Mouse (Mus musculus) limb, embryonic 11.5 days (tissue): ENCODE data around the gene Mdc1. TPM values are rescaled to one million over a fixed set of nuclear protein-coding genes. Genes with fewer than 3 reads are reported as not detected.

Experiments used
- microRNA-seq: library from miRNA; unstranded; fragments of <30 nt; microRNA quantifications from one replicate; pipeline ENCODE4, GENCODE M21; 2016
- polyA plus RNA-seq: library from polyadenylated mRNA; unstranded; fragments of >200 nt; fragmentation: Nextera tagmentation; extraction: Ambion mirVana; gene quantifications from 2 replicates; pipeline ENCODE4 v1.2.1, GENCODE M21; 2014

The Mdc1 gene
- polyA plus RNA-seq, 1 experiment from 2014 or later = 20.7 TPM

Small RNAs within 50 kb of the gene (microRNA-seq; reads per million reads assigned to microRNA genes)
- not detected for gene Gm28033

Other genes starting within 250 kb of the Mdc1 start
- not detected in 2 replicates for gene Sfta2, start 240.0 kb upstream of the Mdc1 start, polyA plus RNA-seq
- not detected in 2 replicates for gene Gm9573, start 214.9 kb upstream of the Mdc1 start, polyA plus RNA-seq
- not detected in 2 replicates for gene Mucl3, start 197.8 kb upstream of the Mdc1 start, polyA plus RNA-seq
- gene Vars2, start 173.9 kb upstream of the Mdc1 start, polyA plus RNA-seq = 17.6 and 17.9 TPM in 2 replicates
- gene Gtf2h4, start 167.8 kb upstream of the Mdc1 start, polyA plus RNA-seq = 56.7 and 57.0 TPM in 2 replicates
- 14.7 and 17.6 TPM in 2 replicates for gene Ddr1, start 136.9 kb upstream of the Mdc1 start, polyA plus RNA-seq
- 2.7 and 3.1 TPM in 2 replicates for gene Ier3, start 19.8 kb upstream of the Mdc1 start, polyA plus RNA-seq
- 47.1 and 47.8 TPM in 2 replicates for gene Flot1, start 18.3 kb upstream of the Mdc1 start, polyA plus RNA-seq
- 1,416 and 1,443 TPM in 2 replicates for gene Tubb5, start 3.2 kb upstream of the Mdc1 start, polyA plus RNA-seq
- gene Nrm, start 19.8 kb downstream of the Mdc1 start, polyA plus RNA-seq = 55.6 and 56.4 TPM in 2 replicates
- gene Ppp1r18, start 24.1 kb downstream of the Mdc1 start, polyA plus RNA-seq = 22.9 and 25.6 TPM in 2 replicates
- gene Dhx16, start 38.3 kb downstream of the Mdc1 start, polyA plus RNA-seq = 46.5 and 51.2 TPM in 2 replicates
- gene 2310061I04Rik, start 55.9 kb downstream of the Mdc1 start, polyA plus RNA-seq = 21.3 and 23.2 TPM in 2 replicates
- 128 and 138 TPM in 2 replicates for gene Atat1, start 68.6 kb downstream of the Mdc1 start, polyA plus RNA-seq
- 80.2 and 81.7 TPM in 2 replicates for gene Mrps18b, start 74.9 kb downstream of the Mdc1 start, polyA plus RNA-seq
- gene Ppp1r10, start 74.9 kb downstream of the Mdc1 start, polyA plus RNA-seq = 43.9 and 52.3 TPM in 2 replicates
- gene Abcf1, start 128.2 kb downstream of the Mdc1 start, polyA plus RNA-seq = 120 and 121 TPM in 2 replicates
- gene Gnl1, start 138.3 kb downstream of the Mdc1 start, polyA plus RNA-seq = 40.8 and 42.9 TPM in 2 replicates
- 41.7 and 42.3 TPM in 2 replicates for gene Prr3, start 138.7 kb downstream of the Mdc1 start, polyA plus RNA-seq
- 2.3 and 2.6 TPM in 2 replicates for gene H2-T24, start 179.0 kb downstream of the Mdc1 start, polyA plus RNA-seq
- gene H2-T23, start 191.3 kb downstream of the Mdc1 start, polyA plus RNA-seq = 2.5 and 2.6 TPM in 2 replicates
- gene H2-T22, start 201.2 kb downstream of the Mdc1 start, polyA plus RNA-seq = 10.2 and 13.7 TPM in 2 replicates
- not detected in 2 replicates for gene Gm6034, start 201.4 kb downstream of the Mdc1 start, polyA plus RNA-seq
- gene Gm11127, start 216.9 kb downstream of the Mdc1 start, polyA plus RNA-seq = not detected in 2 replicates